Mouse (Mus musculus) bone marrow macrophage, adult 2 months (primary cell): ENCODE results near the gene Taf1d.

ENCODE experiments used
- CTCF ChIP-seq: IDR thresholded peaks from 2 replicates; pipeline ENCODE4 v1.5.1; 2012; ENCODE audit warnings: low read depth, mild to moderate bottlenecking, low read length, moderate library complexity
- POLR2A ChIP-seq: IDR thresholded peaks from 2 replicates; pipeline ENCODE4 v1.6.1; 2012; ENCODE audit warnings: mild to moderate bottlenecking, low read depth, low read length, borderline replicate concordance

- TF ChIP-seq CTCF (no peak), POLR2A (peak; percentile 67; the same call in 1 of the 2 replicates)
Observed at GRCm38 (mm10) chr9:15305503-15306397, at the start of gene Taf1d.
